Mouse (Mus musculus) E14TG2a.4 (cell line): ENCODE results near the gene Abca5.

Experiments used
- H3K27me3 ChIP-seq: 2 replicates; pipeline ENCODE4 v1.6.1; 2014; ENCODE audit warnings: low read length, control low read depth; ENCODE audit not compliant: insufficient read depth
- H3K36me3 ChIP-seq: 2 replicates; pipeline ENCODE4 v1.6.1; 2014; ENCODE audit warnings: low read length, control low read depth; ENCODE audit not compliant: insufficient read depth
- H3K4me1 ChIP-seq: replicated peaks from 2 replicates; pipeline ENCODE4 v1.6.1; 2014; ENCODE audit warnings: low read depth, low read length, control low read depth
- H3K4me3 ChIP-seq: replicated peaks from 2 replicates; pipeline ENCODE4 v1.5.1; 2014; ENCODE audit warnings: mild to moderate bottlenecking, low read length
- H3K9me3 ChIP-seq: 2 replicates; pipeline ENCODE4 v1.6.1; 2014; ENCODE audit warnings: low read length, control low read depth
- CTCF ChIP-seq: conservative IDR thresholded peaks from 2 replicates; pipeline ENCODE4 v1.5.1; 2014; ENCODE audit warnings: low read length
- NANOG ChIP-seq: IDR thresholded peaks from 2 replicates; pipeline ENCODE4 v1.6.1; 2014; ENCODE audit warnings: borderline replicate concordance, low read length, mixed read lengths
- POU5F1 ChIP-seq: IDR thresholded peaks from 2 replicates; pipeline ENCODE4 v1.6.1; 2014; ENCODE audit warnings: low read length, borderline replicate concordance

Gene Abca5

GRCm38 (mm10) chr11:110336814-110337288 is 665 bp downstream of the Abca5 start:
- no peak for TF ChIP-seq POU5F1
- TF ChIP-seq NANOG: no peak
- TF ChIP-seq CTCF: no peak
- no peaks in the 10 kb centered on the region for H3K9me3 ChIP-seq
- H3K4me3 ChIP-seq: peak overlapping the region; percentile 87
- peaks cover 6% of the 10 kb centered on the region for H3K4me1 ChIP-seq
- peaks cover 20% of the 10 kb centered on the region for H3K27me3 ChIP-seq
- H3K36me3 ChIP-seq: no peaks in the 10 kb centered on the region

- Histone ChIP-seq H3K4me1 (no peaks in the 10 kb centered on the region), H3K36me3 (no peaks in the 10 kb centered on the region), H3K9me3 (no peaks in the 10 kb centered on the region), H3K27me3 (peaks cover 5% of the 10 kb centered on the region; the same call in 1 of the 2 replicates), H3K4me3 (no peak overlapping the region)
- TF ChIP-seq POU5F1: no peak
- TF ChIP-seq CTCF: no peak
- no peak for TF ChIP-seq NANOG
Observed at GRCm38 (mm10) chr11:110330093-110330492, 7.4 kb downstream of the Abca5 start.

DNA sequence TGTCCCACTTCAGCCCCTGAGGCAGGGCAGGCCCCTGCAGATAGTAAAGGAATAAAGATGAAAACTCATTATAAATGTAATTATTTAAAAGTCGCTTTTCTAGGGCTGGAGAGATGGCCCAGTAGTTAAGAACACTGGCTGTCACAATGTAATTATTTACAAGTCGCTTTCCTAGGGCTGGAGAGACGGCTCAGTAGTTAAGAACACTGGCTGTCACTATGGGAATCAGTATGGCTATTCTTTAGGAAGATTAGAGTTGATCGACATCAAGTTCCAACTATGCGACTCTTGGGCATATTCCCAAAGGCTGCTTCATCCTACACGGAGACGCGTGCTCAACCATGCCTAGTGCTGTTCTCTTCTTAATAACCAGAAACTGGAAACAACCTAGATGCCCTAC is 15.2 kb downstream of the Abca5 start:
- H3K9me3 ChIP-seq: no peaks in the 10 kb centered on the region
- no peaks in the 10 kb centered on the region for H3K27me3 ChIP-seq
- TF ChIP-seq CTCF (no peak), POU5F1 (no peak), NANOG (no peak)
- H3K36me3 ChIP-seq: no peaks in the 10 kb centered on the region
- H3K4me3 ChIP-seq: no peak overlapping the region
- H3K4me1 ChIP-seq: no peaks in the 10 kb centered on the region

GRCm38 (mm10) chr11:110306475-110307168 is 30.9 kb downstream of the Abca5 start:
- Histone ChIP-seq H3K4me3 (no peak overlapping the region), H3K9me3 (no peaks in the 10 kb centered on the region), H3K36me3 (no peaks in the 10 kb centered on the region), H3K27me3 (no peaks in the 10 kb centered on the region), H3K4me1 (no peaks in the 10 kb centered on the region)
- no peak for TF ChIP-seq POU5F1
- TF ChIP-seq CTCF: no peak
- TF ChIP-seq NANOG: no peak

GRCm38 (mm10) chr11:110303411-110303810 is 34.1 kb downstream of the Abca5 start:
- H3K9me3 ChIP-seq: no peaks in the 10 kb centered on the region
- H3K27me3 ChIP-seq: no peaks in the 10 kb centered on the region
- H3K4me1 ChIP-seq: no peaks in the 10 kb centered on the region
- H3K36me3 ChIP-seq: no peaks in the 10 kb centered on the region
- TF ChIP-seq POU5F1 (no peak), CTCF (no peak), NANOG (no peak)
- H3K4me3 ChIP-seq: no peak overlapping the region

DNA sequence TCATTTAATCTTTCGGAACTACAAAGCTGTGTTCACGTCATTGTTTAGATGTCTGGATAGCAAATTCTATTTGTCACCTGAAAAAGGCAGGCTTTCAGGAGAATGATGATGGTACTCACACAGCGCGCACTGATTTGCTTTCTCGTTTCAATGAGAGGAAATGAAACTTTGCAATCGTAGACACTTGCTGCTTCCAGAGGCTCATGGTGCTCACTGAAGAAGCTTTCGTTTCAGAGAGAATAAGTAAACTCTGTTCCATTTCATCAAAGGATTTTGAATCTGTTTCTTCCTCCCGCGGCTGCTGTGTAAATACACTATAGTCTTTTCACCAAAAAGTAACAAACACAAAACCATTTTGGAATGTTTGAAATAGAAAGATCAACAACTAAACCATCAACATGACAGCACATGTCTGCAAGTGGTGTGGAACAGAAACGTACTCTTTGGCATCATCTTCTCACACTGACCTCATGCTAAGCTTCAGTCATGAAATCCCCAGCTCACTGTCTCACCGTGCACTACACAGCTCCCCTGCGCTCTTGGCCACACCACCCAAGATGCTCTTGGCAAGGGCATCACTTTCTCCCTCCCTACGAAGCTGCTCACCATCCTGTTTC is 39.5 kb downstream of the Abca5 start:
- TF ChIP-seq POU5F1 (no peak), CTCF (no peak), NANOG (no peak)
- Histone ChIP-seq H3K36me3 (no peaks in the 10 kb centered on the region), H3K9me3 (no peaks in the 10 kb centered on the region), H3K4me3 (no peak overlapping the region), H3K27me3 (no peaks in the 10 kb centered on the region), H3K4me1 (no peaks in the 10 kb centered on the region)

DNA sequence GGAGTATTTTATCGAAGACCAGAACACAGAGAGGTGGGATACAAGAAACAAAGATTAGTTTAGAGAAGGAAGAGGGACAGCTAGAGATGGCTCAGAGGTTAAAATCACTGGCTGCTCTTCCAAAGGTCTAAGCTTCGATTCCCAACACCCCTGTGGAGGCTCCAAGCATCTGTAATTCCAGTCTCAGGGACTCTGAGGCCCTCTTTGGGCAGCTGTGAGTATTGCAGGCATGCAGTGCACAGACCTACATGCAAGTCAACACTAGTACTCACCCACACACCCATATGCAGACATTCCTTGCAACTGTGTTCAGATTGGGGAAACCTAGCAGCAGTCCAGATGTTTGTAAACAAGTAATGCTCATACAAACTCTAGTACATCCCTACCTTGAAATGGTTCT is 46.9 kb downstream of the Abca5 start:
- H3K4me1 ChIP-seq: no peaks in the 10 kb centered on the region
- H3K36me3 ChIP-seq: no peaks in the 10 kb centered on the region
- no peak for TF ChIP-seq POU5F1
- peak; percentile 87 for TF ChIP-seq CTCF
- no peaks in the 10 kb centered on the region for H3K9me3 ChIP-seq
- no peak overlapping the region for H3K4me3 ChIP-seq
- no peaks in the 10 kb centered on the region for H3K27me3 ChIP-seq

DNA sequence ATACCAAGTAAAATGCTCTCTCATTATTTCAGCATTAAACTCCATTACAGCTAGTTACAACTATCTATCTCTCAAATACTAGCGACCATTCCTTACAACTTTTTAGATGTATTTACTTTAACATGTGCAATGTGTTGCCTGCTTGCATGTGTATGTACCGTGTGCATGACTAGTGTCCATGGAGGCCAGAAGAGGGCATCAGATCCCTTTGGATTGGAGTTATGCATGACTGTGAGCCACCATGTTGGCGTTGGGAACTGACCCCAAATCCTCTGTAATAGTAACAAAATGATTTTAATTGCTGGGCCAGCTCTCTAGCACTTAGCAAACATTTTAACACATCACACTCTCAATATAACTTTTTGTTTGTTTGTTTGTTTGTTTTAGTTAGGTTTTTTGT is 49.1 kb downstream of the Abca5 start:
- H3K4me3 ChIP-seq: no peak overlapping the region
- H3K27me3 ChIP-seq: no peaks in the 10 kb centered on the region
- H3K4me1 ChIP-seq: no peaks in the 10 kb centered on the region
- no peak for TF ChIP-seq CTCF
- no peak for TF ChIP-seq NANOG
- TF ChIP-seq POU5F1: no peak
- no peaks in the 10 kb centered on the region for H3K9me3 ChIP-seq
- no peaks in the 10 kb centered on the region for H3K36me3 ChIP-seq
